ENCODE assay signal across 7 mouse cellular contexts in the genomic region with DNA sequence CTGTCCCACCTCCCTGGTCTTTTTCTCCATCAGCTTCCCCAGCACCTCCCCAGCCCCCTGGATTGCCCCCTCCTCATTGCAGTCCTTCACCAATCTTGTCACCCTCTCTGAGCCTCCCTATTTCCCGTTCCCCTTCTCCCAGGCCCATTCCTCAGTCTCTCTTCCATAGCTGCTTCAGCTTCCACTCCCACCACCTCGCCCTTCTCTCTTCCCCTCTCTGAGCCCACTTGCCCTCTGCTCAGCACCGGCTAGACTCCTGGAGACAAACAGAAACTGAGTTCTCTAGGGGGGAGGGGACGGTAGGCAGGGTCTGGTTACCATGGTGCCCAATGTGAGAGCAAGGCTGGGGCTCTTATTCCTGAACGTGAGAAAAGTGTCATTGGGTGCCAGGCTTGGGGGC. TPM values are rescaled to one million over a fixed set of nuclear protein-coding genes. Genes with fewer than 3 reads are reported as not detected.
DNase-seq lines count a peak whose midpoint lies in the region; ATAC-seq and TF ChIP-seq lines count a peak whose summit lies in the region.

No protein-coding gene starts in this region.

- H3K27me3 ChIP-seq in lung, postnatal 0 days (replicated peaks; ENCODE audit: insufficient read depth, low read length): no peaks in the 10 kb centered on the region
- no peaks in the 10 kb centered on the region for H3K27me3 ChIP-seq in embryonic facial prominence, embryonic 12.5 days
- no peaks in the 10 kb centered on the region for H3K27me3 ChIP-seq in intestine, embryonic 16.5 days (replicated peaks; ENCODE audit: control insufficient read depth, insufficient read depth, low read length)
- H3K27me3 ChIP-seq in neural tube, embryonic 15.5 days (replicated peaks): no peaks in the 10 kb centered on the region

- intact Hi-C loops in left cerebral cortex, postnatal 25 days (cut with DNase I): loop anchor here (5.0 kb wide), 2 partner anchors 98 to 113 kb away; no protein-coding TSS in a partner anchor

- no peaks in the 10 kb centered on the region for H3K9me3 ChIP-seq in lung, postnatal 0 days (ENCODE audit: low read length)
- H3K9me3 ChIP-seq in embryonic facial prominence, embryonic 12.5 days: no peaks in the 10 kb centered on the region
- H3K9me3 ChIP-seq in intestine, embryonic 16.5 days (ENCODE audit: control insufficient read depth, low read length): no peaks in the 10 kb centered on the region
- H3K9me3 ChIP-seq in neural tube, embryonic 15.5 days (replicated peaks): no peaks in the 10 kb centered on the region

- H3K36me3 ChIP-seq in lung, postnatal 0 days (ENCODE audit: insufficient read depth, low read length): no peaks in the 10 kb centered on the region
- no peaks in the 10 kb centered on the region for H3K36me3 ChIP-seq in embryonic facial prominence, embryonic 12.5 days
- no peaks in the 10 kb centered on the region for H3K36me3 ChIP-seq in intestine, embryonic 16.5 days (ENCODE audit: control insufficient read depth, insufficient read depth, low read length)
- H3K36me3 ChIP-seq in neural tube, embryonic 15.5 days: no peaks in the 10 kb centered on the region

- peak overlapping the region; percentile 54 for H3K4me3 ChIP-seq in lung, postnatal 0 days (ENCODE audit: low read depth, low read length)
- H3K4me3 ChIP-seq in embryonic facial prominence, embryonic 12.5 days: peak overlapping the region; percentile 52
- H3K4me3 ChIP-seq in intestine, embryonic 16.5 days (ENCODE audit: low read length): peak overlapping the region; percentile 67
- H3K4me3 ChIP-seq in neural tube, embryonic 15.5 days (replicated peaks): peak overlapping the region; percentile 56

- no peak for DNase-seq in lung, postnatal 0 days (ENCODE audit: low spot score)
- DNase-seq in lung, postnatal 14 days: no peak
- DNase-seq in left cerebral cortex, postnatal 25 days (ENCODE audit: low spot score in 2 of 2): no peak
- no peak for DNase-seq in adrenal gland, postnatal 25 days

- TF ChIP-seq CTCF in lung, postnatal 0 days (IDR thresholded peaks at IDR 0.05): no peak

- ATAC-seq in lung, postnatal 0 days: no peak
- 0 out of 2 replicates have a peak, but pooled peaks have one; percentile 22 for ATAC-seq in embryonic facial prominence, embryonic 12.5 days (ENCODE audit: insufficient number of reproducible peaks, insufficient read depth, low FRiP score, low TSS enrichment)
- ATAC-seq in intestine, embryonic 16.5 days: peak; percentile 10
- peak; percentile 46; the same call in 1 of the 2 replicates for ATAC-seq in neural tube, embryonic 15.5 days (ENCODE audit: low FRiP score)

- no peak overlapping the region for H3K9ac ChIP-seq in lung, postnatal 0 days (replicated peaks; ENCODE audit: low read depth)
- H3K9ac ChIP-seq in embryonic facial prominence, embryonic 12.5 days: peak overlapping the region; percentile 59
- peak overlapping the region; percentile 76 for H3K9ac ChIP-seq in intestine, embryonic 16.5 days (ENCODE audit: low read depth, low read length)
- H3K9ac ChIP-seq in neural tube, embryonic 15.5 days (replicated peaks): peak overlapping the region; percentile 51

- peaks cover 2% of the 10 kb centered on the region; the same call in 1 of the 2 replicates for H3K4me1 ChIP-seq in lung, postnatal 0 days (ENCODE audit: insufficient read depth, low read depth, low read length)
- peaks cover 10% of the 10 kb centered on the region; the same call in 1 of the 2 replicates for H3K4me1 ChIP-seq in embryonic facial prominence, embryonic 12.5 days
- peaks cover 3% of the 10 kb centered on the region; the same call in 1 of the 2 replicates for H3K4me1 ChIP-seq in intestine, embryonic 16.5 days (ENCODE audit: control insufficient read depth, insufficient read depth, low read length)
- H3K4me1 ChIP-seq in neural tube, embryonic 15.5 days: peaks cover 17% of the 10 kb centered on the region

- peak overlapping the region; percentile 82 for H3K4me2 ChIP-seq in lung, postnatal 0 days (replicated peaks; ENCODE audit: low read depth, low read length)
- H3K4me2 ChIP-seq in embryonic facial prominence, embryonic 12.5 days (replicated peaks): peak overlapping the region; percentile 81
- H3K4me2 ChIP-seq in intestine, embryonic 16.5 days (ENCODE audit: low read depth, low read length): peak overlapping the region; percentile 83
- peak overlapping the region; percentile 82 for H3K4me2 ChIP-seq in neural tube, embryonic 15.5 days

- TF ChIP-seq EP300 in lung, postnatal 0 days (IDR thresholded peaks at IDR 0.05): no peak

- H3K27ac ChIP-seq in lung, postnatal 0 days (ENCODE audit: low read length): no peak overlapping the region
- 0 out of 2 replicates have a peak overlapping the region, but pooled peaks have one; percentile 63 for H3K27ac ChIP-seq in embryonic facial prominence, embryonic 12.5 days
- H3K27ac ChIP-seq in intestine, embryonic 16.5 days (ENCODE audit: low read length): peak overlapping the region; percentile 70; the same call in 1 of the 2 replicates
- peak overlapping the region; percentile 81 for H3K27ac ChIP-seq in neural tube, embryonic 15.5 days (replicated peaks)

- WGBS in lung, postnatal 0 days: 8% methylated on average over 5 of the region's 5 CpGs
- 2% methylated on average over 5 of the region's 5 CpGs for WGBS in embryonic facial prominence, embryonic 12.5 days
- under 1% methylated on average over 5 of the region's 5 CpGs for WGBS in intestine, embryonic 16.5 days
- WGBS in neural tube, embryonic 15.5 days: 5% methylated on average over 5 of the region's 5 CpGs

RNA-seq across cellular contexts. Expression of gene Syt3, which starts 9.1 kb away (rescaled TPM):
- polyA plus RNA-seq in lung, postnatal 0 days (2015; fragmentation: Nextera tagmentation; extraction: Ambion mirVana): 0.85 and 1.4 TPM in 2 replicates
- 2.9 and 3.3 TPM in 2 replicates for polyA plus RNA-seq in embryonic facial prominence, embryonic 12.5 days (2016; fragmentation: Nextera tagmentation; extraction: Ambion mirVana)
- 0.82 and 1.2 TPM in 2 replicates for polyA plus RNA-seq in intestine, embryonic 16.5 days (2015; fragmentation: Nextera tagmentation; extraction: Ambion mirVana)
- polyA plus RNA-seq in neural tube, embryonic 15.5 days (2015; fragmentation: Nextera tagmentation; extraction: Ambion mirVana): 67.0 and 75.4 TPM in 2 replicates
- 10 to 100 TPM; 60.0 to 65.0 TPM for total RNA-seq in left cerebral cortex, postnatal 25 days (2021)
- 4.1 and 5.7 TPM in 2 replicates for total RNA-seq in adrenal gland, postnatal 25 days (2021)

RNA-seq across cellular contexts. Expression of gene 1700008O03Rik, which starts 10.9 kb away (rescaled TPM):
- polyA plus RNA-seq in lung, postnatal 0 days (2015; fragmentation: Nextera tagmentation; extraction: Ambion mirVana): 0.87 and 1.2 TPM in 2 replicates
- polyA plus RNA-seq in embryonic facial prominence, embryonic 12.5 days (2016; fragmentation: Nextera tagmentation; extraction: Ambion mirVana): 0.86 and 1.1 TPM in 2 replicates
- 0.66 and 0.88 TPM in 2 replicates for polyA plus RNA-seq in intestine, embryonic 16.5 days (2015; fragmentation: Nextera tagmentation; extraction: Ambion mirVana)
- 2.5 and 3.4 TPM in 2 replicates for polyA plus RNA-seq in neural tube, embryonic 15.5 days (2015; fragmentation: Nextera tagmentation; extraction: Ambion mirVana)
- 1 to 10 TPM; 1.9 to 2.2 TPM for total RNA-seq in left cerebral cortex, postnatal 25 days (2021)
- 2.3 TPM in 1 of 2 replicates, not detected in the other for total RNA-seq in adrenal gland, postnatal 25 days (2021)

RNA-seq across cellular contexts. Expression of gene Lrrc4b, which starts 54.1 kb away (rescaled TPM):
- polyA plus RNA-seq in lung, postnatal 0 days (2015; fragmentation: Nextera tagmentation; extraction: Ambion mirVana): 0.51 and 0.76 TPM in 2 replicates
- polyA plus RNA-seq in embryonic facial prominence, embryonic 12.5 days (2016; fragmentation: Nextera tagmentation; extraction: Ambion mirVana): 2.3 and 2.6 TPM in 2 replicates
- 0.31 and 0.43 TPM in 2 replicates for polyA plus RNA-seq in intestine, embryonic 16.5 days (2015; fragmentation: Nextera tagmentation; extraction: Ambion mirVana)
- 11.0 and 14.9 TPM in 2 replicates for polyA plus RNA-seq in neural tube, embryonic 15.5 days (2015; fragmentation: Nextera tagmentation; extraction: Ambion mirVana)
- 100 to 1,000 TPM; 268 to 278 TPM for total RNA-seq in left cerebral cortex, postnatal 25 days (2021)
- 4.3 and 5.8 TPM in 2 replicates for total RNA-seq in adrenal gland, postnatal 25 days (2021)

Comparison
In these comparisons a context has a peak if more than half of its experiments do, and no peak if none do; other contexts are left out.
1. RNA of gene Syt3, which starts 9.1 kb away (polyA plus RNA-seq): 67.0 to 75.4 TPM in neural tube, embryonic 15.5 days; 2.9 to 3.3 TPM in embryonic facial prominence, embryonic 12.5 days, 0.82 to 1.2 TPM in intestine, embryonic 16.5 days and 0.85 to 1.4 TPM in lung, postnatal 0 days; every median in the first group is over 10 times any median in the second.
2. Peak in every context shown above with its lines, with median percentiles within 50 percentile points of each other: H3K4me2 ChIP-seq and H3K4me3 ChIP-seq.